Mouse (Mus musculus) liver, adult 2 months (tissue): ENCODE results near the gene Fnip2.

Experiments used
- CTCF ChIP-seq: fragments of 200-500 bp; IDR thresholded peaks from 2 replicates; pipeline ENCODE4 v1.5.1; 2011; ENCODE audit warnings: low read depth, low read length, control low read depth
- POLR2A ChIP-seq: fragments of 200-500 bp; IDR thresholded peaks from 2 replicates; pipeline ENCODE4 v1.6.1; 2011; ENCODE audit warnings: low read length, control low read depth; ENCODE audit not compliant: insufficient read depth; ENCODE audit errors: extremely low read depth

DNA sequence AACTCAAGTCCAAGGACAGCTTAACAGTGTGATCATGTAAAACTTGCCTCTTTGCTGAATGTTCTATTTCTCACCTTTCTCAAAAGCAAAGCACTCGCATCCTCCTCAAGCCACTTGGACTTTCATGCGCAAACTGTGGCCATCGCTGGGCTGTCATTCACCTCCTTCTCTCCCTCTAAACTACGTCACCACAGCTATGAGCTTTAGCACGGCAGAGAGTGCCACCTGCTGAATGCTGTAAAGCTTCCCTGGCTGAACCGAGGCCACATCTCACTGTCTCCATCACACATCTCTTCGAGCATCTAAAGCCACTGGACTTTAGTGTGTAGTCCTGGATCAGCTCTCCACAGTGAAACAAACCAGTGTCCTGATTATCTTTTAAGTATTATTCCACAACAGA, 72.4 kb downstream of the Fnip2 start:
- no peak for TF ChIP-seq CTCF
- no peak for TF ChIP-seq POLR2A
